Mouse (Mus musculus): ENCODE measurements around the gene Nfatc2ip.

Nfatc2ip gene

GRCm38 (mm10) chr7:126396298-126397119, at the start of gene Nfatc2ip:
Nfatc2ip (minus strand) TSS chr7:126396737.
- DNase-seq = peak; percentile 100

GRCm38 (mm10) chr7:126446217-126446616, 49.7 kb upstream of the Nfatc2ip start:
- no peak for DNase-seq

- peak; percentile 82 for DNase-seq
Observed at GRCm38 (mm10) chr7:126445104-126445815, 48.7 kb upstream of the Nfatc2ip start.

- peak; percentile 81 for DNase-seq
Observed at GRCm38 (mm10) chr7:126444536-126444935, 48.0 kb upstream of the Nfatc2ip start.

GRCm38 (mm10) chr7:126443997-126444396, 47.5 kb upstream of the Nfatc2ip start:
- DNase-seq = peak; percentile 85

GRCm38 (mm10) chr7:126440134-126440533, 43.6 kb upstream of the Nfatc2ip start:
- DNase-seq = peak; percentile 84

- DNase-seq = peak; percentile 92
Observed at GRCm38 (mm10) chr7:126436851-126437250, 40.3 kb upstream of the Nfatc2ip start.

GRCm38 (mm10) chr7:126435801-126436200, 39.3 kb upstream of the Nfatc2ip start:
- no peak for DNase-seq

- DNase-seq = no peak
Observed at GRCm38 (mm10) chr7:126434726-126435125, 38.2 kb upstream of the Nfatc2ip start.

GRCm38 (mm10) chr7:126430167-126430566, 33.6 kb upstream of the Nfatc2ip start:
- peak; percentile 86 for DNase-seq

GRCm38 (mm10) chr7:126429503-126429898, 33.0 kb upstream of the Nfatc2ip start:
- no peak for DNase-seq

GRCm38 (mm10) chr7:126428631-126429502, 32.3 kb upstream of the Nfatc2ip start, which contains the start of gene Rabep2:
Rabep2 (plus strand) TSS chr7:126428759.
- DNase-seq = peak; percentile 99

GRCm38 (mm10) chr7:126428154-126428553, 31.6 kb upstream of the Nfatc2ip start:
- peak; percentile 91 for DNase-seq

GRCm38 (mm10) chr7:126427323-126427860, 30.9 kb upstream of the Nfatc2ip start:
- DNase-seq = peak; percentile 92

GRCm38 (mm10) chr7:126424161-126424560, 27.6 kb upstream of the Nfatc2ip start:
- DNase-seq = no peak

GRCm38 (mm10) chr7:126421756-126422155, 25.2 kb upstream of the Nfatc2ip start:
- no peak for DNase-seq

- no peak for DNase-seq
Observed at GRCm38 (mm10) chr7:126418496-126418895, 22.0 kb upstream of the Nfatc2ip start.

GRCm38 (mm10) chr7:126417606-126418005, 21.1 kb upstream of the Nfatc2ip start:
- DNase-seq = peak; percentile 86

GRCm38 (mm10) chr7:126417045-126417444, 20.5 kb upstream of the Nfatc2ip start:
- DNase-seq = no peak

GRCm38 (mm10) chr7:126416615-126417014, 20.1 kb upstream of the Nfatc2ip start:
- DNase-seq = peak; percentile 83

- no peak for DNase-seq
Observed at GRCm38 (mm10) chr7:126414725-126415124, 18.2 kb upstream of the Nfatc2ip start, which contains the start of gene Cd19. Cd19 (minus strand) TSS chr7:126414889.

GRCm38 (mm10) chr7:126411061-126411460, 14.5 kb upstream of the Nfatc2ip start:
- no peak for DNase-seq

All from heart, adult 11 months (tissue).